Mouse (Mus musculus): ENCODE measurements around the gene Pcolce. TPM values are rescaled to one million over a fixed set of nuclear protein-coding genes. Genes with fewer than 3 reads are reported as not detected.

Gene Pcolce
- 11.7 and 16.6 TPM in 2 replicates for polyA plus RNA-seq (2021; fragmentation: Nextera tagmentation)
- long read RNA-seq, experiment 1, transcript Pcolce-201 (9 exons, 1,626 nt): major isoform, 12 of 12 reads
- long read RNA-seq, experiment 1, partial matches to known transcripts: 0 of 12 reads
- long read RNA-seq, experiment 1, other reads (novel, unspliced or antisense): 0 of 12 reads
- long read RNA-seq, experiment 2, transcript Pcolce-201 (9 exons, 1,626 nt): major isoform, 9 of 12 reads
- long read RNA-seq, experiment 2, partial matches to known transcripts: 1 of 12 reads
- long read RNA-seq, experiment 2, other reads (novel, unspliced or antisense): 2 of 12 reads

DNA sequence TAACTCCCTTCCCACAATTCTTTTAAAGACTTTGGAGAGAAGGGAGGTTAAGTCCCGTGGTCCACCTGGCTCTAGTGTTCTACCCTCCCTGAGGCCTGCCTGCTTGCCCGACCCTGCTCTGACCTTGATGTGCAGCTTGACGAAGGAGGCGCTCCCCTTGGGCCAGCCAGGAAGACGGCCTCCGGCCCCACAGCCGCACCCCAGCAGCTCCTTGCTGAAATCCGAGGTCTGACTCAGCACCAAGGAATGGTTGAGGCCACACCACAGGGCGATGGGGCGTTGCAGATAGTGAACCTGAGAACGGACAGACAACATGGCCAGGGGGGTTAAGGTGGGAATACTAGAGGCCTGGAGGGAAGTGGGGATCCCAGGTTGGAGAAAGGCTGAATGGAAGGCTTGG lies at the start of gene Pcolce:
TSS of gene Pcolce (minus strand) at position 235 of the 400 bp plus-strand sequence.

GRCm38 (mm10) chr5:137645652-137646091 lies 32.1 kb upstream of the Pcolce start, which contains the start of gene Irs3:
Gene Irs3 (minus strand): TSS chr5:137645714.

GRCm38 (mm10) chr5:137641054-137641453 lies 27.5 kb upstream of the Pcolce start, which contains the start of gene Sap25:
Gene Sap25 (plus strand): TSS chr5:137641334.

GRCm38 (mm10) chr5:137628498-137629305 lies 15.1 kb upstream of the Pcolce start, which contains the start of the genes Fbxo24, Lrch4 and Gm20605:
Gene Fbxo24 (minus strand): TSS chr5:137629002.
Gene Lrch4 (plus strand): TSS chr5:137629121.
Gene Gm20605 (plus strand): TSS chr5:137629175.

DNA sequence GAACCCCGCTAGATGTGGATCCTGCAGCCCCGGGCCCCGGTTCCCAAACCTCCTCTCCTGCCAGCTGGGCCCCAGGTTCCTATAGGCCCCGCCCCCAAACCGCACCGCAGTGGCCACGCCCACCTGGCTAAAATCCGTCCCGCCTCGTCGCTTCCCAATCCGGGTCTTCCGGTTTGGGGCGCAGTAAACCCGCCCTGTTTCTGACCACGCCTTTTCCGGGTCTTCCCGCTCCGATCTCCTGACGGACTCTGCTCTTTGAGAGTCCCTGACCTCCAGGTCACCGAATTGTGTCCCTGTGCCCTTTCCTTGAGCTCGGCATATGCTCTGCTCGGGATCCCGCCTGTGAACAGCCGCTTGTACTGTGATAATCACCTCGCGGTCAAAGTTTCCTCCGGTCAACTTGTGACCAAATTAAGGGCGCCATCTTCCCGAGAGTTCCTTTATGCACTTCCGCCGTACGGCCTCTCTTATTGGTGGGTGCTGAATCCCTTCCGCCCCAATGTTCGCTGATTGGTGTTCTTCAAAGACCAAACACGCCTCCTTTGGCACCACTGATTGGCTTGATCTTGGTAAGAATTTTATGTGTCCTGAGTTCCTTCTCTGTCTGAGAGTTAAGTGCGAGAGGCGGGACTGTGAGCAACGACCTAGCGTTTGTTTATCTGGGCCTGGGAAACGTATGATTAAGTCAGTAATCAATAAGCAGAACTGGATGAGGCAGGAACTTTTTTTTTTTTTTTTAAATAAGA lies 12.8 kb downstream of the Pcolce start, which contains the start of gene Mospd3:
TSS of gene Mospd3 (minus strand) at position 440 of the 746 bp plus-strand sequence.

DNA sequence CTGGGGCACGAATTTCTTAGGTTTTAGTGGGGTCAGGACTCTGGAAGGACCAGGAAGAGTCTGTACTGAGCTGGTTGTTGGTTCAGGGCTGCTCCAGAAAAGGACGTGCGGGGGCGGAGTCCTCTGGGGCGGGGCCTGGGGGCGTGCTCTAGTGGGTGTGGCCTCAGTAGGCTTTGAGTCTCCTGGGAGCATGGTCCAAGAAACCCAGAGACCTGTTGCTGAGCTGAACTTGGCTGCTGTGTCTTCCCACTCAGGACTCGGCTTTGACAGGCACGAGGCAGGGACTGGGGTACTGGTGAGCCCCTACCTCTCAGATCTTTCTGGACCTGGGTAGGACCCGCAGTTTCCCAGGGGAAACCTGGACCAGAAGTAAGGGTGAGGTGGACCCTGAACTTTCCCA lies 43.9 kb downstream of the Pcolce start, which contains the start of gene Tfr2:
TSS of gene Tfr2 (plus strand) at position 176 of the 400 bp plus-strand sequence.

Other genes starting within 250 kb of the Pcolce start
- gene Zan, start 136.7 kb downstream of the Pcolce start, polyA plus RNA-seq (2021; fragmentation: Nextera tagmentation): 0.01 and 0.07 TPM in 2 replicates
- gene Pop7, start 111.3 kb downstream of the Pcolce start, polyA plus RNA-seq (2021; fragmentation: Nextera tagmentation): 77.7 and 88.9 TPM in 2 replicates
- 2.3 and 4.6 TPM in 2 replicates for gene Gigyf1, start 95.2 kb downstream of the Pcolce start, polyA plus RNA-seq (2021; fragmentation: Nextera tagmentation)
- gene Epo, start 80.5 kb downstream of the Pcolce start, polyA plus RNA-seq (2021; fragmentation: Nextera tagmentation): not detected in 2 replicates
- gene Gnb2, start 80.3 kb downstream of the Pcolce start, polyA plus RNA-seq (2021; fragmentation: Nextera tagmentation): 115 and 202 TPM in 2 replicates
- 83.0 and 162 TPM in 2 replicates for gene Actl6b, start 60.3 kb downstream of the Pcolce start, polyA plus RNA-seq (2021; fragmentation: Nextera tagmentation)
- gene Tfr2, start 43.9 kb downstream of the Pcolce start, polyA plus RNA-seq (2021; fragmentation: Nextera tagmentation): 4.2 and 6.1 TPM in 2 replicates
- 13.1 and 31.6 TPM in 2 replicates for gene Mospd3, start 12.7 kb downstream of the Pcolce start, polyA plus RNA-seq (2021; fragmentation: Nextera tagmentation)
- not detected in 2 replicates for gene Fbxo24, start 15.2 kb upstream of the Pcolce start, polyA plus RNA-seq (2021; fragmentation: Nextera tagmentation)
- gene Lrch4, start 15.3 kb upstream of the Pcolce start, polyA plus RNA-seq (2021; fragmentation: Nextera tagmentation): 2.1 and 7.4 TPM in 2 replicates
- gene Gm20605, start 15.4 kb upstream of the Pcolce start, polyA plus RNA-seq (2021; fragmentation: Nextera tagmentation): 0.30 and 0.32 TPM in 2 replicates
- 0.50 and 0.69 TPM in 2 replicates for gene Sap25, start 27.6 kb upstream of the Pcolce start, polyA plus RNA-seq (2021; fragmentation: Nextera tagmentation)
- 0.14 and 0.16 TPM in 2 replicates for gene Irs3, start 31.9 kb upstream of the Pcolce start, polyA plus RNA-seq (2021; fragmentation: Nextera tagmentation)
- 14.9 and 22.9 TPM in 2 replicates for gene Agfg2, start 70.9 kb upstream of the Pcolce start, polyA plus RNA-seq (2021; fragmentation: Nextera tagmentation)
- 1.3 and 12.1 TPM in 2 replicates for gene Nyap1, start 127.8 kb upstream of the Pcolce start, polyA plus RNA-seq (2021; fragmentation: Nextera tagmentation)
- gene Tsc22d4, start 131.9 kb upstream of the Pcolce start, polyA plus RNA-seq (2021; fragmentation: Nextera tagmentation): 379 and 574 TPM in 2 replicates
- 21.3 and 41.2 TPM in 2 replicates for gene Ppp1r35, start 165.1 kb upstream of the Pcolce start, polyA plus RNA-seq (2021; fragmentation: Nextera tagmentation)
- gene Mepce, start 173.9 kb upstream of the Pcolce start, polyA plus RNA-seq (2021; fragmentation: Nextera tagmentation): 9.1 and 11.8 TPM in 2 replicates
- gene Zcwpw1, start 174.0 kb upstream of the Pcolce start, polyA plus RNA-seq (2021; fragmentation: Nextera tagmentation): 3.6 and 4.2 TPM in 2 replicates
- 0.89 and 1.3 TPM in 2 replicates for gene Pilra, start 222.5 kb upstream of the Pcolce start, polyA plus RNA-seq (2021; fragmentation: Nextera tagmentation)
- not detected in 2 replicates for gene Pilrb1, start 244.3 kb upstream of the Pcolce start, polyA plus RNA-seq (2021; fragmentation: Nextera tagmentation)